In genomic region chr3:63439738-63440137, GRCm38 (mm10) we compare ENCODE assay signal across 15 mouse cellular contexts. TPM values are rescaled to one million over a fixed set of nuclear protein-coding genes. Genes with fewer than 3 reads are reported as not detected.
DNase-seq lines count a peak whose midpoint lies in the region; TF ChIP-seq lines count a peak whose summit lies in the region.
"Had no signal": no experiment of that assay in that cellular context is flagged by ENCODE, and none has a peak within 500 bp of the region (broad histone marks: within the 10 kb centered on the region; RNA-seq: fewer than 3 reads in every experiment).

No protein-coding gene starts in this region.

- WGBS in heart, embryonic 10.5 days = 81% methylated on average over 2 of the region's 2 CpGs

- H3K36me3 ChIP-seq in heart, embryonic 10.5 days = no peaks in the 10 kb centered on the region
- H3K36me3 ChIP-seq: embryonic facial prominence, embryonic 12.5 days; heart, embryonic 15.5 days had no signal

- intact Hi-C loops in gastrocnemius, adult 2 months (cut with DNase I) = no loop called here

- H3K27me3 ChIP-seq in heart, embryonic 10.5 days (ENCODE audit: insufficient read depth, poor library complexity, severe bottlenecking) = no peaks in the 10 kb centered on the region
- H3K27me3 ChIP-seq: CH12.LX; embryonic facial prominence, embryonic 12.5 days; heart, embryonic 15.5 days had no signal

- H3K9me3 ChIP-seq in heart, embryonic 10.5 days = no peaks in the 10 kb centered on the region
- H3K9me3 ChIP-seq: embryonic facial prominence, embryonic 12.5 days; heart, embryonic 15.5 days had no signal

- no peak for TF ChIP-seq CTCF in gastrocnemius, adult 2 months (IDR thresholded peaks at IDR 0.05)

- no peaks in the 10 kb centered on the region for H3K4me1 ChIP-seq in heart, embryonic 10.5 days
- H3K4me1 ChIP-seq: embryonic facial prominence, embryonic 12.5 days; heart, embryonic 15.5 days had no signal

- no peak overlapping the region for H3K27ac ChIP-seq in heart, embryonic 10.5 days
- H3K27ac ChIP-seq in gastrocnemius, adult 2 months = peak overlapping the region; percentile 35; the same call in 1 of the 2 replicates
- H3K27ac ChIP-seq: embryonic facial prominence, embryonic 12.5 days; heart, embryonic 15.5 days had no signal

- DNase-seq in heart, adult 11 months = peak; percentile 99
- DNase-seq in heart, embryonic 10.5 days (ENCODE audit: low spot score) = no peak
- peak; percentile 7 for DNase-seq in right cerebral cortex, adult 18-20 months
- DNase-seq in right cerebral cortex, postnatal 25 days = no peak
- DNase-seq in gastrocnemius, adult 2 months = peak; percentile 54
- peak; percentile 38 for DNase-seq in lung, postnatal 36 days
- no peak for DNase-seq in spleen, postnatal 14 days (ENCODE audit: low spot score in 2 of 2)
- DNase-seq in cerebellum, adult 8-10 months = no peak
- DNase-seq: kidney, postnatal 4 days; thymus, postnatal 4 days had no signal

- no peak overlapping the region for H3K4me3 ChIP-seq in heart, embryonic 10.5 days
- H3K4me3 ChIP-seq in gastrocnemius, adult 2 months = no peak overlapping the region
- H3K4me3 ChIP-seq: embryonic facial prominence, embryonic 12.5 days; heart, embryonic 15.5 days had no signal

RNA-seq across cellular contexts. Expression of gene Gm34302, which starts 43.9 kb away (rescaled TPM):
- polyA plus RNA-seq in heart, embryonic 10.5 days (2016; fragmentation: Nextera tagmentation; extraction: Ambion mirVana) = 0.90 and 1.1 TPM in 2 replicates
- 100 to 1,000 TPM in 1 of 2 experiments, 10 to 100 TPM in 1; 52.1 to 182 TPM for total RNA-seq in gastrocnemius, adult 2 months (2021)
- total RNA-seq: CH12.LX; left cerebral cortex, postnatal 36 days; midbrain, postnatal 0 days had no signal
- polyA plus RNA-seq: embryonic facial prominence, embryonic 12.5 days; heart, embryonic 15.5 days; midbrain, postnatal 0 days had no signal

Comparison
In these comparisons a context has a peak if more than half of its experiments do, and no peak if none do; other contexts are left out.
1. DNase-seq: peak in heart, adult 11 months (single experiment), right cerebral cortex, adult 18-20 months (single experiment), gastrocnemius, adult 2 months (single experiment) and lung, postnatal 36 days (single experiment); none in heart, embryonic 10.5 days (single experiment), right cerebral cortex, postnatal 25 days (single experiment), spleen, postnatal 14 days (0 of 2) and cerebellum, adult 8-10 months (single experiment).